Mouse (Mus musculus): Measurements from ENCODE around the gene Btbd35f26. TPM values are rescaled to one million over a fixed set of nuclear protein-coding genes. Genes with fewer than 3 reads are reported as not detected.

Gene Btbd35f26
- polyA plus RNA-seq (2017; shearing (Covaris generic)), result not detected

DNA sequence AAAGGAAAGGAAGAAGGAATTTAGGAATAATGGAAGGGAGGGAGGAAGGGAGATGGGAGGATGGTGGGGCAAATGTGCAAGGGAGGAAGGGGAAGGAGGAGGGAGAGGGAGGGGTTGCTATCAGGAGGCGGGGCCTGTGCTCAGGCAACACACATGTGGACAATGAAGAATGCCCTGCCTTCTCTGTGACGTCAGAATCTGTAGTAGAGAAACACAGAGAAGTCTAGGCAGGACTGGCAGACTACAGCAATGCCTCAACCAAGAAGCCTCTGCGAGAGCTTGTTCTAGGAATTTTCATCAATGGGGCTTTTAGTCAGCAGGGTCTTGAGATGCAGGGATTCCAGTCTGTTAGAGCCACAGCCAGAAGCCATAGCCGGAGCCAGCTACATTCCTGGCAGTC, at the start of gene Btbd35f26:
Gene Btbd35f26, plus strand, starts transcription at position 301 of the 400 bp plus-strand sequence.

DNA sequence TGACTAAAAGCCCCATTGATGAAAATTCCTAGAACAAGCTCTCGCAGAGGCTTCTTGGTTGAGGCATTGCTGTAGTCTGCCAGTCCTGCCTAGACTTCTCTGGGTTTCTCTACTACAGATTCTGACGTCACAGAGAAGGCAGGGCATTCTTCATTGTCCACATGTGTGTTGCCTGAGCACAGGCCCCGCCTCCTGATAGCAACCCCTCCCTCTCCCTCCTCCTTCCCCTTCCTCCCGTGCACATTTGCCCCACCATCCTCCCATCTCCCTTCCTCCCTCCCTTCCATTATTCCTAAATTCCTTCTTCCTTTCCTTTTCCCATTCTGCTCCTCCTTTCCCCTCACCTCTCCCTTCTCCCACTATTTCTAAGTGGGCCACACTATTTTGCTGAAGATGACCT, 47.6 kb downstream of the Btbd35f26 start, which contains the start of gene Btbd35f19:
Gene Btbd35f19, minus strand, starts transcription at position 101 of the 400 bp plus-strand sequence.

Other genes with a start within 250 kb of the Btbd35f26 start
- gene Btbd35f29, start 218.8 kb upstream of the Btbd35f26 start, polyA plus RNA-seq (2017; shearing (Covaris generic)), result not detected
- not detected for gene Spin2f, start 82.6 kb upstream of the Btbd35f26 start, polyA plus RNA-seq (2017; shearing (Covaris generic))
- not detected for gene Btbd35f19, start 47.5 kb downstream of the Btbd35f26 start, polyA plus RNA-seq (2017; shearing (Covaris generic))
- not detected for gene Gm21883, start 237.8 kb downstream of the Btbd35f26 start, polyA plus RNA-seq (2017; shearing (Covaris generic))

All from naive thymus-derived CD4-positive, alpha-beta T cell, adult 5 months (primary cell).